8 mouse cellular contexts compared by ENCODE assay signal in genomic region chr8:22059821-22060445, GRCm38 (mm10). TPM values are rescaled to one million over a fixed set of nuclear protein-coding genes. Genes with fewer than 3 reads are reported as not detected.
DNase-seq lines count a peak whose midpoint lies in the region; ATAC-seq and TF ChIP-seq lines count a peak whose summit lies in the region.

Gene Atp7b, minus strand, starts transcription at chr8:22060305.

- no peak within 1 kb of the TSS for H3K27ac ChIP-seq in lung, embryonic 15.5 days
- peak within 1 kb of the TSS; percentile 47 for H3K27ac ChIP-seq in bone marrow, adult 2 months (ENCODE audit: control insufficient read depth, insufficient read depth, low read depth, low read length, poor library complexity)
- H3K27ac ChIP-seq in forebrain, embryonic 15.5 days (replicated peaks): no peak within 1 kb of the TSS
- H3K27ac ChIP-seq in kidney, embryonic 16.5 days (ENCODE audit: low read length): peak within 1 kb of the TSS; percentile 50; the same call in 1 of the 2 replicates
- peak within 1 kb of the TSS; percentile 88 for H3K27ac ChIP-seq in midbrain, embryonic 10.5 days (replicated peaks)

- peaks cover 5% of the 10 kb centered on the region; the same call in 1 of the 2 replicates for H3K4me1 ChIP-seq in lung, embryonic 15.5 days
- H3K4me1 ChIP-seq in bone marrow, adult 2 months (ENCODE audit: control insufficient read depth, insufficient read depth, low read length): peaks cover 1% of the 10 kb centered on the region; the same call in 1 of the 2 replicates
- peaks cover 10% of the 10 kb centered on the region for H3K4me1 ChIP-seq in forebrain, embryonic 15.5 days
- H3K4me1 ChIP-seq in kidney, embryonic 16.5 days (ENCODE audit: insufficient read depth, low read length): 0 out of 2 replicates have a peak, but pooled peaks cover 3% of the 10 kb centered on the region
- H3K4me1 ChIP-seq in midbrain, embryonic 10.5 days: peaks cover 16% of the 10 kb centered on the region

- no peak; the same call in 1 of the 2 replicates for TF ChIP-seq CTCF in bone marrow, adult 2 months (IDR thresholded peaks at IDR 0.05; ENCODE audit: control insufficient read depth, insufficient read depth, low read length)

- ATAC-seq in lung, embryonic 15.5 days (ENCODE audit: borderline replicate concordance, extremely low read depth, low FRiP score, low TSS enrichment): peak; percentile 89
- peak; percentile 94 for ATAC-seq in forebrain, embryonic 15.5 days (replicated peaks)
- ATAC-seq in kidney, embryonic 16.5 days (ENCODE audit: low FRiP score, low TSS enrichment): peak; percentile 94

- peaks cover 11% of the 10 kb centered on the region for H3K36me3 ChIP-seq in lung, embryonic 15.5 days
- peaks cover 13% of the 10 kb centered on the region for H3K36me3 ChIP-seq in forebrain, embryonic 15.5 days
- peaks cover 16% of the 10 kb centered on the region for H3K36me3 ChIP-seq in kidney, embryonic 16.5 days (ENCODE audit: insufficient read depth, low read length)
- peaks cover 31% of the 10 kb centered on the region for H3K36me3 ChIP-seq in midbrain, embryonic 10.5 days

- TF ChIP-seq POLR2A in bone marrow, adult 2 months (IDR thresholded peaks at IDR 0.05; ENCODE audit: borderline replicate concordance, control insufficient read depth, low read depth, low read length): peak; percentile 26; the same call in 1 of the 2 replicates

- no peaks in the 10 kb centered on the region for H3K9me3 ChIP-seq in lung, embryonic 15.5 days
- no peaks in the 10 kb centered on the region for H3K9me3 ChIP-seq in forebrain, embryonic 15.5 days
- no peaks in the 10 kb centered on the region for H3K9me3 ChIP-seq in kidney, embryonic 16.5 days (ENCODE audit: low read length)
- H3K9me3 ChIP-seq in midbrain, embryonic 10.5 days (replicated peaks): no peaks in the 10 kb centered on the region

- WGBS in lung, embryonic 15.5 days: under 1% methylated on average over 37 of the region's 46 CpGs
- 2% methylated on average over 46 of the region's 46 CpGs for WGBS in bone marrow, adult 2 months
- WGBS in forebrain, embryonic 15.5 days: under 1% methylated on average over 44 of the region's 46 CpGs
- under 1% methylated on average over 40 of the region's 46 CpGs for WGBS in kidney, embryonic 16.5 days
- WGBS in midbrain, embryonic 10.5 days: under 1% methylated on average over 43 of the region's 46 CpGs

- peak within 1 kb of the TSS; percentile 63 for H3K4me3 ChIP-seq in lung, embryonic 15.5 days
- H3K4me3 ChIP-seq in bone marrow, adult 2 months (replicated peaks; ENCODE audit: control insufficient read depth, low read depth, low read length): peak within 1 kb of the TSS; percentile 82
- peak within 1 kb of the TSS; percentile 71 for H3K4me3 ChIP-seq in forebrain, embryonic 15.5 days
- peak within 1 kb of the TSS; percentile 83 for H3K4me3 ChIP-seq in kidney, embryonic 16.5 days (ENCODE audit: low read length)
- H3K4me3 ChIP-seq in midbrain, embryonic 10.5 days: peak within 1 kb of the TSS; percentile 73

- H3K27me3 ChIP-seq in lung, embryonic 15.5 days: peaks cover 30% of the 10 kb centered on the region
- peaks cover 14% of the 10 kb centered on the region; the same call in 1 of the 2 replicates for H3K27me3 ChIP-seq in forebrain, embryonic 15.5 days
- H3K27me3 ChIP-seq in kidney, embryonic 16.5 days (ENCODE audit: insufficient read depth, low read length): peaks cover 17% of the 10 kb centered on the region
- H3K27me3 ChIP-seq in midbrain, embryonic 10.5 days (ENCODE audit: low read depth, poor library complexity, severe bottlenecking): peaks cover 15% of the 10 kb centered on the region

- H3K4me2 ChIP-seq in lung, embryonic 15.5 days: peak within 1 kb of the TSS; percentile 95
- peak within 1 kb of the TSS; percentile 87 for H3K4me2 ChIP-seq in forebrain, embryonic 15.5 days (replicated peaks)
- H3K4me2 ChIP-seq in kidney, embryonic 16.5 days (replicated peaks; ENCODE audit: low read depth, low read length): peak within 1 kb of the TSS; percentile 95

- H3K9ac ChIP-seq in lung, embryonic 15.5 days: peak within 1 kb of the TSS; percentile 45
- peak within 1 kb of the TSS; percentile 68 for H3K9ac ChIP-seq in forebrain, embryonic 15.5 days (replicated peaks)
- H3K9ac ChIP-seq in kidney, embryonic 16.5 days (replicated peaks; ENCODE audit: low read length): peak within 1 kb of the TSS; percentile 78

- no peak for DNase-seq in lung, postnatal 10 days
- DNase-seq in midbrain, embryonic 10.5 days (ENCODE audit: low spot score): no peak
- DNase-seq in Muller cell, postnatal 12 days (ENCODE audit: inconsistent ontology term): no peak
- DNase-seq in cerebellum, postnatal 36 days: no peak

RNA-seq across cellular contexts. Expression of gene Atp7b, which starts in this region (rescaled TPM):
- 2.4 and 2.7 TPM in 2 replicates for polyA plus RNA-seq in lung, embryonic 15.5 days (2015; fragmentation: Nextera tagmentation; extraction: Ambion mirVana)
- polyA plus RNA-seq in bone marrow, adult 2 months (2011; ENCODE audit: insufficient read depth, insufficient read length, low replicate concordance, missing spikeins): 2.6 and 4.3 TPM in 2 replicates
- 1.3 and 1.7 TPM in 2 replicates for polyA plus RNA-seq in forebrain, embryonic 15.5 days (2015; fragmentation: Nextera tagmentation; extraction: Ambion mirVana)
- polyA plus RNA-seq in kidney, embryonic 16.5 days (2015; fragmentation: Nextera tagmentation; extraction: Ambion mirVana): 0.67 and 0.72 TPM in 2 replicates
- polyA plus RNA-seq in midbrain, embryonic 10.5 days (2016; fragmentation: Nextera tagmentation; extraction: Ambion mirVana): 2.4 and 2.6 TPM in 2 replicates

Comparison
In these comparisons a context has a peak if more than half of its experiments do, and no peak if none do; other contexts are left out.
1. Peak in ATAC-seq, H3K4me3 ChIP-seq, H3K27ac ChIP-seq, H3K9ac ChIP-seq and H3K4me2 ChIP-seq in kidney, embryonic 16.5 days; RNA of the gene not detected or under 1 TPM.
2. H3K27ac ChIP-seq: peak in bone marrow, adult 2 months (single experiment) and midbrain, embryonic 10.5 days (single experiment); none in lung, embryonic 15.5 days (single experiment) and forebrain, embryonic 15.5 days (single experiment).
3. Peak in every context shown above with its lines, with median percentiles within 50 percentile points of each other: ATAC-seq, H3K4me2 ChIP-seq, H3K4me3 ChIP-seq and H3K9ac ChIP-seq.